18 mouse cellular contexts compared by ENCODE assay signal in the genomic region with DNA sequence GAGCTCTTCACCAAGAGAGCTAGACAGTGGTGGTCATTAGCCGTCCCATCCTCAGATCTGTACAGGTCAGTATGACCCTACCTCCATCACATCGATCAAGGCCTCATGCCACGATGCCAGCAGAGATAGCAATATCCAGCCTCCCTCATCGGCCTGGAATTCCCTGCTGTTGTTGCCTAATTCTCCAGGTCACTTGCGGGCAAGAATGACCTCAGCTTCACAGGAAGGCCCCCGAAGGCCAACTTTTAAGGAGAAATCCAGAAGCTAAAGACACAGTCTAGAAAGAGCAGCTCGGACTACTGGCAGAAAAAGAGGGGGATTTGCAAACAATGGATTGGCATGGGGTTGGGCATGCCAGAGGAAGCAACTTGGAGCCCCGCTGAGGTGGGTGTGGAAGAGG.
DNase-seq lines count a peak whose midpoint lies in the region; TF ChIP-seq lines count a peak whose summit lies in the region.
"Had no signal": no experiment of that assay in that cellular context is flagged by ENCODE, and none has a peak within 500 bp of the region (broad histone marks: within the 10 kb centered on the region; RNA-seq: fewer than 3 reads in every experiment).

No protein-coding gene starts in this region.

- H3K36me3 ChIP-seq in liver, adult 2 months (ENCODE audit: control insufficient read depth, insufficient read depth, low read length), result no peaks in the 10 kb centered on the region
- no peaks in the 10 kb centered on the region for H3K36me3 ChIP-seq in forebrain, embryonic 10.5 days (replicated peaks)
- H3K36me3 ChIP-seq: embryonic facial prominence, embryonic 12.5 days; G1E; heart, embryonic 12.5 days; hindbrain, embryonic 12.5 days had no signal

- H3K27me3 ChIP-seq in liver, adult 2 months (ENCODE audit: control insufficient read depth, insufficient read depth, low read length), result no peaks in the 10 kb centered on the region
- no peaks in the 10 kb centered on the region for H3K27me3 ChIP-seq in forebrain, embryonic 10.5 days (ENCODE audit: poor library complexity, severe bottlenecking)
- H3K27me3 ChIP-seq: embryonic facial prominence, embryonic 12.5 days; forebrain, embryonic 13.5 days; heart, embryonic 12.5 days; hindbrain, embryonic 12.5 days had no signal

- H3K4me3 ChIP-seq in liver, adult 2 months (ENCODE audit: insufficient read depth, low read depth, low read length), result no peak overlapping the region
- H3K4me3 ChIP-seq in forebrain, embryonic 10.5 days, result no peak overlapping the region
- H3K4me3 ChIP-seq: embryonic facial prominence, embryonic 12.5 days; forebrain, embryonic 13.5 days; heart, embryonic 12.5 days; hindbrain, embryonic 12.5 days had no signal

- TF ChIP-seq CTCF in liver, adult 2 months (IDR thresholded peaks at IDR 0.05; ENCODE audit: low read depth, low read length), result no peak

- no peak overlapping the region for H3K27ac ChIP-seq in liver, adult 2 months (replicated peaks; ENCODE audit: insufficient read depth, low read depth, low read length)
- no peak overlapping the region for H3K27ac ChIP-seq in forebrain, embryonic 10.5 days
- H3K27ac ChIP-seq: embryonic facial prominence, embryonic 12.5 days; forebrain, embryonic 13.5 days; hindbrain, embryonic 12.5 days had no signal

- H3K9ac ChIP-seq in liver, adult 2 months (ENCODE audit: low read depth, low read length), result no peak overlapping the region
- H3K9ac ChIP-seq: embryonic facial prominence, embryonic 12.5 days; forebrain, embryonic 13.5 days; forebrain, postnatal 0 days; heart, embryonic 12.5 days; hindbrain, embryonic 12.5 days had no signal

- 71% methylated on average over 8 of the region's 8 CpGs for WGBS in liver, adult 2 months
- 91% methylated on average over 8 of the region's 8 CpGs for WGBS in forebrain, embryonic 10.5 days

- H3K79me2 ChIP-seq in liver, adult 2 months (ENCODE audit: control insufficient read depth, insufficient read depth, low read length), result no peaks in the 10 kb centered on the region

- no peaks in the 10 kb centered on the region for H3K4me1 ChIP-seq in liver, adult 2 months (ENCODE audit: control insufficient read depth, insufficient read depth, low read length)
- H3K4me1 ChIP-seq in forebrain, embryonic 10.5 days, result peaks cover 13% of the 10 kb centered on the region

- no peak for TF ChIP-seq POLR2A in liver, adult 2 months (IDR thresholded peaks at IDR 0.05; ENCODE audit: extremely low read depth, insufficient read depth, low read length)

- DNase-seq in adrenal gland, adult (ENCODE audit: inconsistent age in 2 of 2, low spot score in 1 of 2), result peak; percentile 87 to 92
- DNase-seq in adrenal gland, postnatal 4 days (ENCODE audit: low spot score in 2 of 2), result no peak
- DNase-seq in liver, adult 2 months (ENCODE audit: extremely low read depth, low read depth, low spot score), result peak; percentile 4
- DNase-seq in liver, result no peak
- DNase-seq in adrenal gland, adult 2 months, result peak; percentile 81
- DNase-seq in adrenal gland, postnatal 25 days, result peak; percentile 43
- no peak for DNase-seq in frontal cortex, postnatal 10 days (ENCODE audit: low spot score in 2 of 2)
- no peak for DNase-seq in forebrain, embryonic 10.5 days (ENCODE audit: extremely low spot score, low spot score)
- DNase-seq: B cell, adult 2 months; cerebellum, adult 8-10 months; forebrain, postnatal 0 days; gastrocnemius, postnatal 10 days; heart, postnatal 36 days had no signal

- H3K9me3 ChIP-seq in forebrain, embryonic 10.5 days, result no peaks in the 10 kb centered on the region
- H3K9me3 ChIP-seq: embryonic facial prominence, embryonic 12.5 days; forebrain, embryonic 13.5 days; heart, embryonic 12.5 days; hindbrain, embryonic 12.5 days had no signal

Comparison
In these comparisons a context has a peak if more than half of its experiments do, and no peak if none do; other contexts are left out.
1. DNase-seq: peak in adrenal gland, adult (2 of 2), liver, adult 2 months (single experiment), adrenal gland, adult 2 months (single experiment) and adrenal gland, postnatal 25 days (single experiment); none in adrenal gland, postnatal 4 days (0 of 2), liver (single experiment), frontal cortex, postnatal 10 days (0 of 2) and forebrain, embryonic 10.5 days (single experiment).